Mouse (Mus musculus): Measurements from ENCODE around the gene Lhfp. TPM values are rescaled to one million over a fixed set of nuclear protein-coding genes. Genes with fewer than 3 reads are reported as not detected.

The Lhfp gene
- polyA plus RNA-seq, 1 experiment from 2014 or later: 50.8 TPM

- Histone ChIP-seq H3K4me3 (no peak overlapping the region), H3K9ac (no peak overlapping the region), H3K4me2 (replicated peaks) (no peak overlapping the region), H3K27me3 (no peaks in the 10 kb centered on the region), H3K36me3 (no peaks in the 10 kb centered on the region), H3K9me3 (no peaks in the 10 kb centered on the region), H3K27ac (no peak overlapping the region), H3K4me1 (no peaks in the 10 kb centered on the region)
- ATAC-seq (ENCODE audit: insufficient number of reproducible peaks, insufficient read depth, low FRiP score, low TSS enrichment): no peak
- 56% methylated on average over 9 of the region's 9 CpGs for WGBS
Measured at GRCm38 (mm10) chr3:53288662-53289061, 247.3 kb downstream of the Lhfp start.

- Histone ChIP-seq H3K9ac (no peak overlapping the region), H3K9me3 (no peaks in the 10 kb centered on the region), H3K4me1 (no peaks in the 10 kb centered on the region), H3K4me2 (replicated peaks) (no peak overlapping the region), H3K27ac (no peak overlapping the region), H3K27me3 (no peaks in the 10 kb centered on the region), H3K36me3 (no peaks in the 10 kb centered on the region), H3K4me3 (no peak overlapping the region)
- WGBS: 87% methylated on average over 14 of the region's 14 CpGs
- no peak for ATAC-seq (ENCODE audit: insufficient number of reproducible peaks, insufficient read depth, low FRiP score, low TSS enrichment)
Measured at GRCm38 (mm10) chr3:53289589-53290219, 248.4 kb downstream of the Lhfp start.

GRCm38 (mm10) chr3:53291185-53291584, 249.9 kb downstream of the Lhfp start:
- no peak overlapping the region for H3K4me2 ChIP-seq (replicated peaks)
- 92% methylated on average over 3 of the region's 3 CpGs for WGBS

GRCm38 (mm10) chr3:53291945-53292344, 250.6 kb downstream of the Lhfp start:
- 76% methylated on average over 1 of the region's 1 CpGs for WGBS
- H3K9me3 ChIP-seq: no peaks in the 10 kb centered on the region
- H3K4me1 ChIP-seq: no peaks in the 10 kb centered on the region
- no peak overlapping the region for H3K4me3 ChIP-seq
- H3K27me3 ChIP-seq: no peaks in the 10 kb centered on the region
- no peaks in the 10 kb centered on the region for H3K36me3 ChIP-seq
- H3K27ac ChIP-seq: no peak overlapping the region
- H3K9ac ChIP-seq: no peak overlapping the region
- H3K4me2 ChIP-seq (replicated peaks): no peak overlapping the region
- ATAC-seq (ENCODE audit: insufficient number of reproducible peaks, insufficient read depth, low FRiP score, low TSS enrichment): no peak

More at GRCm38 (mm10) chr3:53291185-53291584, 249.9 kb downstream of the Lhfp start:
- no peaks in the 10 kb centered on the region for H3K27me3 ChIP-seq
- H3K27ac ChIP-seq: no peak overlapping the region
- no peak for ATAC-seq (ENCODE audit: insufficient number of reproducible peaks, insufficient read depth, low FRiP score, low TSS enrichment)
- no peaks in the 10 kb centered on the region for H3K9me3 ChIP-seq
- no peak overlapping the region for H3K4me3 ChIP-seq
- H3K36me3 ChIP-seq: no peaks in the 10 kb centered on the region
- no peak overlapping the region for H3K9ac ChIP-seq
- no peaks in the 10 kb centered on the region for H3K4me1 ChIP-seq

GRCm38 (mm10) chr3:53292474-53292873, 251.1 kb downstream of the Lhfp start:
- no peaks in the 10 kb centered on the region for H3K27me3 ChIP-seq
- H3K4me2 ChIP-seq (replicated peaks): no peak overlapping the region
- H3K9me3 ChIP-seq: no peaks in the 10 kb centered on the region
- no peak for ATAC-seq (ENCODE audit: insufficient number of reproducible peaks, insufficient read depth, low FRiP score, low TSS enrichment)
- H3K4me1 ChIP-seq: no peaks in the 10 kb centered on the region
- WGBS: 83% methylated on average over 3 of the region's 3 CpGs
- no peak overlapping the region for H3K9ac ChIP-seq
- no peaks in the 10 kb centered on the region for H3K36me3 ChIP-seq
- no peak overlapping the region for H3K4me3 ChIP-seq
- H3K27ac ChIP-seq: no peak overlapping the region

- no peak for ATAC-seq (ENCODE audit: insufficient number of reproducible peaks, insufficient read depth, low FRiP score, low TSS enrichment)
- Histone ChIP-seq H3K27ac (no peak overlapping the region), H3K9ac (no peak overlapping the region), H3K4me3 (no peak overlapping the region), H3K27me3 (no peaks in the 10 kb centered on the region), H3K4me2 (replicated peaks) (no peak overlapping the region), H3K36me3 (no peaks in the 10 kb centered on the region), H3K4me1 (no peaks in the 10 kb centered on the region), H3K9me3 (no peaks in the 10 kb centered on the region)
- WGBS: 85% methylated on average over 4 of the region's 4 CpGs
Measured at GRCm38 (mm10) chr3:53292979-53293378, 251.7 kb downstream of the Lhfp start.

GRCm38 (mm10) chr3:53293901-53294433, 252.6 kb downstream of the Lhfp start:
- no peaks in the 10 kb centered on the region for H3K9me3 ChIP-seq
- WGBS: 65% methylated on average over 4 of the region's 4 CpGs
- no peak overlapping the region for H3K9ac ChIP-seq
- no peaks in the 10 kb centered on the region for H3K27me3 ChIP-seq
- no peak overlapping the region for H3K4me2 ChIP-seq (replicated peaks)
- H3K4me1 ChIP-seq: no peaks in the 10 kb centered on the region
- no peak overlapping the region for H3K27ac ChIP-seq
- no peak overlapping the region for H3K4me3 ChIP-seq
- H3K36me3 ChIP-seq: no peaks in the 10 kb centered on the region
- ATAC-seq (ENCODE audit: insufficient number of reproducible peaks, insufficient read depth, low FRiP score, low TSS enrichment): no peak

GRCm38 (mm10) chr3:53294855-53295254, 253.5 kb downstream of the Lhfp start:
- H3K4me2 ChIP-seq (replicated peaks): no peak overlapping the region
- H3K27ac ChIP-seq: no peak overlapping the region
- no peak overlapping the region for H3K4me3 ChIP-seq
- no peak for ATAC-seq (ENCODE audit: insufficient number of reproducible peaks, insufficient read depth, low FRiP score, low TSS enrichment)
- no peaks in the 10 kb centered on the region for H3K4me1 ChIP-seq
- WGBS: 57% methylated on average over 6 of the region's 6 CpGs
- no peaks in the 10 kb centered on the region for H3K36me3 ChIP-seq
- H3K27me3 ChIP-seq: no peaks in the 10 kb centered on the region
- no peak overlapping the region for H3K9ac ChIP-seq
- no peaks in the 10 kb centered on the region for H3K9me3 ChIP-seq

GRCm38 (mm10) chr3:53301866-53302265, 260.5 kb downstream of the Lhfp start:
- no peaks in the 10 kb centered on the region; the same call in 1 of the 2 replicates for H3K9me3 ChIP-seq
- H3K4me2 ChIP-seq (replicated peaks): no peak overlapping the region
- no peaks in the 10 kb centered on the region for H3K27me3 ChIP-seq
- no peaks in the 10 kb centered on the region for H3K36me3 ChIP-seq
- H3K4me3 ChIP-seq: no peak overlapping the region
- ATAC-seq (ENCODE audit: insufficient number of reproducible peaks, insufficient read depth, low FRiP score, low TSS enrichment): no peak
- no peak overlapping the region for H3K27ac ChIP-seq
- WGBS: 70% methylated on average over 5 of the region's 5 CpGs
- H3K4me1 ChIP-seq: no peaks in the 10 kb centered on the region
- H3K9ac ChIP-seq: no peak overlapping the region

GRCm38 (mm10) chr3:53304123-53304900, 263.0 kb downstream of the Lhfp start:
- no peaks in the 10 kb centered on the region; the same call in 1 of the 2 replicates for H3K9me3 ChIP-seq
- H3K4me1 ChIP-seq: no peaks in the 10 kb centered on the region
- no peak overlapping the region for H3K9ac ChIP-seq
- 49% methylated on average over 4 of the region's 4 CpGs for WGBS
- H3K36me3 ChIP-seq: no peaks in the 10 kb centered on the region
- no peak for ATAC-seq (ENCODE audit: insufficient number of reproducible peaks, insufficient read depth, low FRiP score, low TSS enrichment)
- no peak overlapping the region for H3K4me2 ChIP-seq (replicated peaks)
- no peak overlapping the region for H3K27ac ChIP-seq
- H3K27me3 ChIP-seq: no peaks in the 10 kb centered on the region
- no peak overlapping the region for H3K4me3 ChIP-seq

- ATAC-seq (ENCODE audit: insufficient number of reproducible peaks, insufficient read depth, low FRiP score, low TSS enrichment): no peak
- Histone ChIP-seq H3K4me1 (no peaks in the 10 kb centered on the region), H3K27me3 (no peaks in the 10 kb centered on the region), H3K9me3 (no peaks in the 10 kb centered on the region; the same call in 1 of the 2 replicates), H3K36me3 (no peaks in the 10 kb centered on the region), H3K4me3 (no peak overlapping the region), H3K27ac (no peak overlapping the region), H3K4me2 (replicated peaks) (no peak overlapping the region), H3K9ac (no peak overlapping the region)
- WGBS: 43% methylated on average over 1 of the region's 1 CpGs
Measured at GRCm38 (mm10) chr3:53305860-53306259, 264.5 kb downstream of the Lhfp start.

GRCm38 (mm10) chr3:53308649-53309048, 267.3 kb downstream of the Lhfp start:
- no peaks in the 10 kb centered on the region for H3K27me3 ChIP-seq
- 54% methylated on average over 5 of the region's 5 CpGs for WGBS
- no peak overlapping the region for H3K27ac ChIP-seq
- no peaks in the 10 kb centered on the region; the same call in 1 of the 2 replicates for H3K9me3 ChIP-seq
- no peaks in the 10 kb centered on the region for H3K4me1 ChIP-seq
- H3K4me3 ChIP-seq: no peak overlapping the region
- H3K9ac ChIP-seq: no peak overlapping the region
- ATAC-seq (ENCODE audit: insufficient number of reproducible peaks, insufficient read depth, low FRiP score, low TSS enrichment): no peak
- no peaks in the 10 kb centered on the region for H3K36me3 ChIP-seq
- no peak overlapping the region for H3K4me2 ChIP-seq (replicated peaks)

Data from embryonic facial prominence, embryonic 12.5 days (tissue).